Mouse (Mus musculus) cerebellum, adult 8-10 months (tissue): ENCODE data around the gene Rps25.
A peak's percentile ranks its signal among the peaks of the same experiment; 100 is the strongest.
"Not testable (repeated sequence)": the region's sequence is repeated elsewhere in the genome, so short reads cannot be mapped to it uniquely, and the experiment has no call there.

ENCODE experiments used
- DNase-seq: peaks from one replicate; pipeline ENCODE4 v3.0.0; 2022

The Rps25 gene

DNA sequence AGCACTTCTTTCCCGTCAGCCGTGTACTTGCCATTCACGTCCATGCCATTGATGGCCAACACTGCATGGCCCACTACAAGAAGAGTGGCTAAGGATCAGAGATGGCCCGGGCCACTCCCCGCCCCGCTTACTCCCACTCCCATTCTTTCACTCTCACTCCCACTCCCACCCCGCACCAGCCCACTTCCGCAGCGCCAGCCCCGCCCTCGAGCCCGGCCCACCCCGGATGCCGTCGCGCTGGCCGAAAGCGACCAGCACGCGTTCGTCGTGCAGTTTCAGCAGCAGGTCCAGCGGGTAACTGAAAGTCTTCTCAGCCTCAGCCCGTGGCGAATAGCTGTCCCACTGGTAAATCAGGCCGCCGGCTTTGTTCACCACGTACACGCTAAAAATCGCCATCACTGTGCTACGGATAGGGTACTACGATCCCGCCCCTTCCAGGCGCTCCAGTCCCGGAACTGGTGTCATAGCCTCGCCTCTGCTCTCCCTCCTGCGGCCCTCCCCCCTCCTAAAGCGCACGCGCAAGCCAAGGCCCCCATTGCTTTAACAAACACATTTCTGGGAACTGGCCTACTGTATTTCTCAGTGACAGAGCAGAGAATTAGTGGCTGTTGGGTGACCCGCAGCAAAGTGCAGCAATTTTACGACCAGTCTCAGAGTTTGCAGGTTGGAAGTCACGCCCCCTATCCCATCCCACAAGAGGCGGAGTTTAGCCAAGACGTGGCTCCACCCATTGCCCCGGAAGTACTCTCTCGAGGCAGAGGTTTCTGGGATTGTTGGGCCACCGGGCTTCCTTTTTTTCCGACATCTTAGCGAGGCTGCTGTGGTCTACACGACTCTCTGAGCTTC lies at the start of gene Rps25, which contains the start of gene Trappc4:
Gene Rps25, plus strand, starts transcription at position 234 of the 846 bp plus-strand sequence.
Gene Trappc4, minus strand, starts transcription at position 695 of the 846 bp plus-strand sequence.
- DNase-seq, result peak; percentile 92

DNA sequence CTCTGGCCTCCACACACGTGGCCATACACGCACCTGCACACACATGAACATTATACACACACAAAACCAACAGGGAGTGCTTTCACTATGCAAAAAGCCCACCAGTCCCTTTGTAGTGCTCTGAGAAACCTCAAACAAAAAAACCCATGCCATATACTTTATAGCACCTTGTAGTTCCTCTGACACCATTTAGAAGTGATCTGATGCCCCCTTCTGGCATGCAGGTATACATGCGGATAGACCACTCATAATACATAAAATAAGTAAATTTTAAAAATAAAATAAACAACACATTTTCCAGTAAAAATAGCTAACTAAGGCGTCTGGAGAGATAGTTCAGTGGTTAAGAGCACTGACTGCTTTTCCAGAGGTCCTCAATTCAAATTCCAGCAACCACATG lies 49.7 kb upstream of the Rps25 start:
- no peak for DNase-seq

DNA sequence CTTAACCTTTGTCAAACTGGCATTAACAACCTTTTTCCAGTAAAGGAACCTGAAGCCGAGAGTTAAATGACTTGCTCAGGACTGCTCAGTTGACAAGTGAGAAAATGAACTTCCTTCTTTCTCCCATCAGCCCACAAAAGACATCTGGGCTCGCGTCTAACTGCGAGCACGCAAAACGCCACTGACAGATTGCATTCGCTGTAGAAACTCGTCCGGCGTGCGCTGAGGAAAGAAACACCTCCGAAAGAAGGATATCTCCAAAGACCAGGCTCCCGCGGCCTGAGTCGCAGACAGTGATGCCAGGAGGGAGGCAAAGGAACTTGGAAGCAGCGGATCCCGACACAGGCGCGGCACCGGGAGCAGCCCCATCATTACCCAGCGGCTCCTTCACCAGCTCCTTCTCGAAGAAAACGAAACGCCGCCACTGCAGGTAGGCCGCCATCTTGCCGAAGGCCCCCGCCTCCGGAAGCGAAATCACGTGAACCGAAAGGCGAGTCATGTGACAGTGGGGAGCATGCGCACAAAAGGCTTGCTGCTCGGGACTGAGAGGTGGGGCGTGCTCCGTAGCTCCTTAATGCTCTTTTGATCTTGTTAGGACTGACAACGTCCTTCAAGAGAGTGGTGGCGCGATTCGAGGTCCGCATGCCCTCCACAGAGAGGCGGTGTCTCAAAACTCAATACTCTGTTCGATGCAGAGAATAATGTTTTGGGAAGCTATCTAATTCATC lies 45.6 kb upstream of the Rps25 start, which contains the start of gene Vps11:
Gene Vps11, minus strand, starts transcription at position 481 of the 728 bp plus-strand sequence.
- peak; percentile 91 for DNase-seq

DNA sequence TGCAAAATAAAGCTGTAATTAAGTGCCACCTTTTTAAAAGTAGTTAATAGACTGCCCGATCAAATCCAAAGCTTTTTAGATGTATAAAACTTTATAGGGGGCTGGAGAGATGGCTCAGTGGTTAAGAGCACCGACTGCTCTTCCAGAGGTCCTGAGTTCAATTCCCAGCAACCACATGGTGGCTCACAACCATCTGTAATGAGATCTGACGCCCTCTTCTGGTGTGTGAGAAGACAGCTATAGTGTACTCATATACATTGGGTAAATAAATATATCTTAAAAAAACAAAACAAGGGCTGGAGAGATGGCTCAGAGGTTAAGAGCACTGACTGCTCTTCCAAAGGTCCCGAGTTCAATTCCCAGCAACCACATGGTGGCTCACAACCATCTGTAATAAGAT lies 45.0 kb upstream of the Rps25 start:
- DNase-seq, result not testable (repeated sequence)

DNA sequence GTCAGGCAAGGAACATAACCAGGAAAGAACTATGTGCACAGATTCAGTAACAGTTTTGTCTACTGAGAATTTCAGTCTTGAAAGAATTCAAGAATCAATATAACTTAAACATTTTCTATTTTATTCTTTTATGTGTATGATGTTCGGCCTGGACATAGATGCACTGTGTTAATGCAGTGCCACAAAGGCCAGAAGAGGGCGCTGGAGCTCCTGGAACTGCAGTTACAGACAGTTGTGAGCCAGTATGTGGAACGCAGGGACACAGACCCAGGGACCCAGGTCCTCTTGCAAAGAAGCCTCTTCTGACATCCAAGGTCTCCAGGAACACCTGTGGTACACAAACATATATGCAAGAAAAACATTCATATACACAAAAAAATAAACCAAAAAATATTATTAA lies 42.5 kb upstream of the Rps25 start:
- DNase-seq, result no peak

DNA sequence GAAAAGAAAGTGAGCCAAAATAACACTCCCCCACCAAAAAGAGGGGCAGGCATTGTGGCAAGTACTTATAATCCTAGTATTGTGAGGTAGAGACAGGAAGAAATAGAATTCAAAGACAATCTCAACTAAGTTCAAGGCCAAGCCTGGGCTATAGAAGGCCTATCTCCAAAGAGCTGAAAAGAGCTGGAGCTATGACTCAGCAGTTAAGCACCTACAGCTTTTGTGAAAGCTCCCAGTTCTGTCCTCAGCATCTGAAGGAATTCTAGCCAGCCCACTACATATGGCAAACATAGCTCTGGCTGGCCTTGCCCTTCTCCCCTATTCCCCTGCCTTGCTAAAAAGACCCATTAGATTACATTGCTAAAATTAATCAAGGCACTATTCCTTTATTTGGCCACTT lies 33.6 kb upstream of the Rps25 start:
- no peak for DNase-seq

DNA sequence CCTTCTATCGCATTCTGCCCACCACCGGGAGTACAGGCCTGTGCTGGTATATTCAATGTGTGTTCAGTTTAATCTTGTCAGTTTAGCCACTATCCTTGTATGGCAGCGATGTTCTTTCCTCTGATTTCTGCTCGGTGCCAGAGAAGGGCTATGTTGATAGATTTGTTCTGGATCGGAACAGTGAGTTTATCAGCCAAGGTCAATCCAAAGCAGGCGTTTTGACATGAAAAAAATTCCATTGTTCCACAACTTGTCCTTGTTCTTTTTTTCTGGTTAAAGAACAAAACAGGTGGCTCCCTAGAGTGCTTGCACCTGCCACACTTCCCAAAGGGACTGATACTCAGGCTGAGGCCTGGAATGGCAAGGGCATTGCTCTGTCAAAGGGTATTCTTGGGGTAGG lies 30.8 kb upstream of the Rps25 start:
- no peak for DNase-seq

DNA sequence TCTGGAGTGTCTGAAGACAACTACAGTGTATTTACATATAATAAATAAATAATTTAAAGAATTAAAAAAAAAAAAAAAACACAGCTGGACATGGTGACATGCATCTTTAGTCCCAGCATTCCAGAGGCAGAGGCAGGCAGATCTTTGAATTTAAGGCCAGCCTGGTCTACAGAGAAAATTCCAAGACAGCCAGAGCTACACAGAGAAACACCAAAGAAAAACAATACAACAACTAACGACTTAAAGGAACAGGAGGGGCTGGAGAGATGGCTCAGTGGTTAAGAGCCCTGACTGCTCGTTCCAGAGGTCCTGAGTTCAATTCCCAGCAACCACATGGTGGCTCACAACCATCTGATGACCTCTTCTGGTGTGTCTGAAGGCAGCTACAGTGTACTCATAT lies 29.6 kb upstream of the Rps25 start:
- not testable (repeated sequence) for DNase-seq

DNA sequence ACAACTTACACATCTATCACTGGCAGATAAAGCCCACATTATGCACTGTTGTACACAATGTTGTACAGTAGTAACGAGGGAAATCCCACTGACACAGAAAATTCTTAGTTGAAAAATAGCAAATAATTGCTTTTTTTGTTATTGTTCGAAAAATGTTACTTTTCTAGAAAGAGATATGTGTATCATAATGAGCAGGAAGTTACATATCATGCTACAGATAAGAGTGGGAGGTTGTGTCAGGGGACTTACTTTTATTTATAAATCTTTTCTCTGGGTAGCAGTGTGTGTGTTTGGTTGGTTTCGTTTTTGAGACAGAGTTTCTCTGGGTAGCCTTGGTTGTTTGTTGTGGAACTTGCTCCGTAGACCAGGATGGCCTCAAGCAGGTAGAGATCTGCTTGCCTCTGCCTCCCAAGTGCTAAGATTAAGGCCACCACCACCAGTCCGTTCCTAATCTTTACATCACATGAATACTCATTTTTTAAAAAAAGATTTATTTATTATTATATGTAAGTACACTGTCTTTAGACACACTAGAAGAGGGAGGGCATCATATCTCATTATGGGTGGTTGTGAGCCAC lies 28.7 kb upstream of the Rps25 start:
- DNase-seq, result no peak

DNA sequence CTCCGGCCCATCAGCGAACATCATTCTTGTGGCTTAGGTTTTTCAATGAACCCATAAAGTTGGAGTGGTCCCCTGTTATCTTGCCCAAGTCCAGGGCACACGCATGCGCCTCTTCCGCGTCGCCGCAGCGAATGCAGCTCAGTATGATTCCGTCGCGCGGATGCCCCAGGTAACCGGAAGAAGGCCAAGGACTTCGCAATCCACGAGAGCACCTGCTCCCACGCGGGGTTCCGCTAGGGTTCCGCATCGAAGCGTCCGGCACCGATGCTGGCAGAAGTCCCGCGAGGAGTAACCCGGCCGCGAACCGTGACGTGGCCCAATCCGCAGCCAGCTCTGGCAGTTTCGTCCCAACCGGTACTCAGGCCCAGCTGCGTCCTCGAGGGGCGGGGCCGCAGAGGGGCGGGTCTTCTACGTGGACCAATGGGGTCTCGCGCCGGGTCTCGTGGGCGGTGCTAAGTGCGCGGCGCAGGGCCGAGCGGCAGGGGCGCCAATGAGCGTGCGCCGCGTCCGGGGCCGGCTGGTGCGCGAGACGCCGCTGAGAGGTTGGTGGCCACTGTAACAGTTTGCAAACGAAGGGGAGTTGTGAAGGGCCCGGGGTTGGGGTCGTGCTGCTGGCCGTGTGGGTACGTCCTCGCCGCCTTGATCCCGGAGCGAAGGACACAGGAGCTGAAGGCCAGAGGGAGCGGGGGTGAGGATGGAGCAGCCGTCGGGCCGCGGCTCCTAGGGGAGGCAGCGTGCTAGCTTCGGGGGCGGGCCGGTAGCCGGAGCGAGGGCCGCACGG lies 27.7 kb upstream of the Rps25 start, which contains the start of gene Hyou1:
Gene Hyou1, plus strand, starts transcription at position 437 of the 781 bp plus-strand sequence.
- peak; percentile 100 for DNase-seq

DNA sequence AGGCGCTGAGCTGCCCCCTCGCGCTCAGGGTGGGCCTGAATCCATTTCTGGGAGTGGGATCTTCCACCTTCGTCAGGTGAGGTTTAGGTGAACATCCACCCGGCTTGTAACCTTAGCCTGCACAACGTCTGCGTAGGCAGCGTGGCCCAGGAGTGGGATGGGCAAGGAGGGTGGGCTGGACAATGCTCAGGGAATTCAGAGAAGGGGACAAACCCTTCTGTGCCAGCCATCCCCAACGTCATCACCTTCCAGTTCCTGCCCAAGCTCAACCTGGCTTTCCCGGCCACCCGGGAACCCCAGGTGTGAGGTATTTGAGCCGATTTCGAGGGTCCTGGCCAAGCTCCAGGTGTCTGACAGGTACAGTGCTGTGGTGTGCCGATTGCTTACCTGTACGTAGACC lies 27.1 kb upstream of the Rps25 start:
- DNase-seq, result no peak

DNA sequence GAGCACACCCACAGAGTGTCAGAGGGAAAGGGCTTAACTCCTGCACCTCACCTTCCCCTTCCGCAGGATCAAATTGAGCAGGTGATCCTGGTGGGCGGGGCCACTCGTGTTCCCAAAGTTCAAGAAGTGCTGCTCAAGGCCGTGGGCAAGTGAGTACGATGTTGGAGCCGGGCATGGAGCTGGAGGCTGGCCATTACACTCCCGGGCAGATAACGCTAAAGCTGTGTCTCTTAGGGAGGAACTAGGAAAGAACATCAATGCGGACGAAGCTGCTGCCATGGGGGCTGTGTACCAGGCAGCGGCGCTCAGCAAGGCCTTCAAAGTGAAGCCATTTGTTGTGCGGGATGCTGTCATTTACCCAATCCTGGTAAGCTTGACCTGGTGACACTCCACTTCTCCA lies 22.3 kb upstream of the Rps25 start:
- no peak for DNase-seq

DNA sequence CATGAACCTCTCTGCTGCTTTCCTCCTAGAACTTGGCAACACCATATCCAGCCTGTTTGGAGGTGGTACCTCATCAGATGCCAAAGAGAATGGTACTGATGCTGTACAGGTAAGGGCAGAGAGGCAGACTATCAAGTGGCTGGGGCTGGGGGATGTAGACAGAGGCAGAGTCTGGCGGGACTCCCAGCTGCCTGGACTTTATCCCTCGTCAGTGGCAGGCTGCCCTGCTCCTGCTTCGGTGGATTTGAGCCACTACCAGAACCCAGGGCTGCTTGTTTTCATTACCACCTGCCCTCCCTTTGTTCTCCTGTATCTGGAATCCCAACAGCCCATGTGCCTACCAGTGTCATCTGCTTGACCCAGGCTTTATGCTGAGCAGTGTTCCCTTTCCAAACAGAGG lies 19.7 kb upstream of the Rps25 start:
- no peak for DNase-seq

DNA sequence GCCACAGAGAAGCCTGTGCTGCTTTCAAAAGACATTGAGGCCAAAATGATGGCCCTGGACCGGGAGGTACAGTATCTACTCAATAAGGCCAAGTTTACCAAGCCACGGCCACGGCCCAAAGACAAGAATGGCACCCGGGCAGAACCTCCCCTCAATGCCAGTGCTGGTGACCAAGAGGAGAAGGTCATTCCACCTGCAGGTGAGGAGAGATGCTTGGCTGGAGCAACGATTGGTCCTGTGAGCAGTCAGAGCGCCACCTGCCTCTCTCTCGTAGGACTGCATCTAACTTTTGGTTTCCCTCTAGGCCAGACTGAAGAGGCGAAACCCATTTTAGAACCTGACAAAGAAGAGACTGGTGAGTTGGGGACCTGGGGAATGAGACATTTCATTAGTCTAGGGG lies 17.7 kb upstream of the Rps25 start:
- peak; percentile 65 for DNase-seq

DNA sequence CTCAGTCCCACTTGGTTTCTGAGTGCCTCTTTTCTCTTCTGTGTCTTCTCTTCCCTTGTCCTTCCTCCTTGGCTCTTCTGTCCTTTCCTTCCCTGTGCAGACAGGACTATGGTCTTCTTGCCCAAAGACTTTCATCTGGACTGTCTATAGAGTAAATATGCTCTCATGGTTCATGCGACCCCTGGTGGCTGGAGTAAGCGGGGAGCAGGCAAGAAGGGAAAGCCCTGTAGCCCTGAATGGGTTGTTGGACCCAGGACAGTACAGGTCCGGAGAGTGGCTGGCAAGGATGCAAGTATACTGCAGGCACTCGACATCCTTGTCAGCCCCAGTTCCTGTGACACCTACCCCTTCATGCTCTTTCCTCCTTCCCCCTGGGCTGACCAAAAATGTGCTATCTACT lies 15.5 kb upstream of the Rps25 start:
- peak; percentile 71 for DNase-seq

DNA sequence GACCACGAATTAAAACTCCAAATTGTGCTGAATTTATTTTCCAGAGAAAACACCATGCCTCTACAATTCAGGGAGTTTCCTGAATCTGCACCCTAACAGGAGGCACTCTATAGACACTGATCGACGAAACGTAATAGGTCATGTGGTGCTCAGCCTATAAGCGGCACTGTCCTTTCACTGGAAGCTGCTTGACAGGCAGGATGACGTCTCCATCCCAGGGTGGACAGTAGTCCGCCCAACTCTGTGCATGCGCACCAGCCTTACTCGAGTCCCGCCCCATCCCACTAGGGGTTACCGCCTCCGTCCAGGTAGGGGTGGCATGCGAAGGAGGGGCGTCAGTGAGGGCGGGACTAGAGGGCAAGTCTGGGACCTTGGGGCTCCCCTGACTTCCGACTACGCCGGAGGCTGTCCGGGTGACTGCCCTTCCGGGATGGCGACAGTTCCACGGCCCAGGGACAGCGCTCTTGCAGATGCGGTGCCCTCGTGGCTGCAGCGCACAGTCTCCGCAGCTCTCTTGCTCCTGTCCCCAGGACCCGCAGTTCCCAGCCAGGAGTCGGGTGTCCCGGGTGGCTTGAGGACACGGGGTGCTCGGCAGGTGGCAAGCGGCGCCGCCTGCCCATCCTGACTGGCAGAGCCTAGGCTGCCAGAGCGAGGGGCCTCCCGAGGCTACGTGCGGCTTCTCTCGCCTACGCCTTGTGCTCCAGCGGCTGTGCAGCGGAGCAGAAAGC lies 10.1 kb upstream of the Rps25 start, which contains the start of gene Slc37a4:
Gene Slc37a4, plus strand, starts transcription at position 169 of the 728 bp plus-strand sequence.
- DNase-seq, result peak; percentile 96

DNA sequence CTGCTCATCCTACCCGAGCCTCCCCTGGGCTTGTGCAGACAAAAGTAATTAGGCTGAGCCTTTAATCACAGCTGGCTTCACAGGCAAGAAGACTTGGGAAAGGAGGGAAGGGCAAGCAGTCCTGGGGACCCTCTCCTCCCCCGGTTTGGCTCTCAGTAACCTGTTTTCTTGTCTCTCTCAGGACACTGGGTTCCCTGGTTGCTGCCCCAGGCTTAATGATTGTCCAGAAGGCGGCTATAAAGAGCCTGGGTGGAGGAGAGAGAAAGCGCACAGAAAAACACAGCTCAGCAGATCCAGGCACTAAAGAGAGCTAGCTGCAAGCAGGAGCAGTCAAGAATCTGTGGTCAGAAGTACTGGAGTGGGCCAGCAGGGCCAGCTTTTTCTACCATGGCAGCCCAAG lies 8.9 kb upstream of the Rps25 start:
- no peak for DNase-seq

DNA sequence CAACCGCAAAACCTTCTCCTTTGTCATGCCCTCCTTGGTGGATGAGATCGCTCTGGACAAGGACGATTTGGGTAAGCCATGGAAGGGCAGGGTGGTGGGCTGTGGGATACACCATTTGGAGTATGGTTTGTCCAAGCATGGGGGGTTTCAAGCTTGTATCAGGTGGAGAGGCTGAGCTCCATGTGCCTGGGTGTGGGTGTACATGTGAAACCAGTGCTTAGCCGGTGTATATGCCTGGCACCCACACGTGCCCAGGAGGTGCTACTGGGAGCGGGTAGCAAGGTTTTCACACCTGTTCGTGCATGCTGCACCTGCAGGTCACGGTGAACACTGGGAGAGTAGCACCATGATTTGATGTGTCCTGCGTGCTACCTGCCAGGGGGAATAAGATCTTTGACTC lies 8.4 kb upstream of the Rps25 start:
- no peak for DNase-seq

DNA sequence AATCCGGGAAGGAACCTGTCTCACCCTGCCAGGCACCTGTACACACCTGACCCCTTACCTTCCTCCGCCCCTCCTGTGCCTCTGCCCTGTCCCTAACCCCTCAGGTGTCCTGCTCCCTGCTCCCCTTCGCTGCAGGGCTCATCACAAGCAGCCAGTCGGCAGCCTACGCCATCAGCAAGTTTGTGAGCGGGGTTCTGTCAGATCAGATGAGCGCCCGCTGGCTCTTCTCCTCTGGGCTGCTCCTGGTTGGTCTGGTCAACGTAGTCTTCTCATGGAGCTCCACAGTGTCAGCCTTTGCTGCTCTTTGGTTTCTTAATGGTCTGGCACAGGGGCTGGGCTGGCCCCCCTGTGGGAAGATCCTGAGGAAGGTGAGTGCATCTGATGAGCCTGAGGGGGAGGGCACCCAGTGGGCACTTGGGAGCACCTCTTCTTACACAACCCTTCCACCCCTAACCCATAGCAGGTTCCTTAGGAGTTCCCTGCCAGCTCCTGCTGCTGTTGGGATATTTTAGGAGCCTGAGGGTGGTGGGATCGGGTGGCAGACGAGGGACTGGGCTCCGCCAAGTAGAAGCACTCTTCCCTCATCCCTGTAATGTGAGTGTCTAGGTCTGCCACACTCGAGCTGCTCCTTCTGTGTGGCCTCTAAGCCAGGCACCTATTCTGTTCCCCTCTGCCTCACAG lies 7.7 kb upstream of the Rps25 start:
- no peak for DNase-seq

DNA sequence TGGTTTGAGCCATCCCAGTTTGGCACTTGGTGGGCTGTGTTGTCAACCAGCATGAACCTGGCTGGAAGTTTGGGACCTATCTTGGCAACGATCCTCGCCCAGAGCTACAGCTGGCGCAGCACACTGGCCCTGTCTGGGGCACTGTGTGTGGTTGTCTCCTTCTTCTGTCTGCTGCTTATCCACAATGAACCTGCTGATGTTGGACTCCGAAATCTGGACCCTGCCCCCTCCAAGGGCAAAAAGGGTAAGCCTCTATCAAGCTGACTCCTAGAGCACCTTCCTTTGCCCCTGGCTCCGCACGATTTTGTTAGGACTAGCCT lies 7.2 kb upstream of the Rps25 start:
- no peak for DNase-seq

DNA sequence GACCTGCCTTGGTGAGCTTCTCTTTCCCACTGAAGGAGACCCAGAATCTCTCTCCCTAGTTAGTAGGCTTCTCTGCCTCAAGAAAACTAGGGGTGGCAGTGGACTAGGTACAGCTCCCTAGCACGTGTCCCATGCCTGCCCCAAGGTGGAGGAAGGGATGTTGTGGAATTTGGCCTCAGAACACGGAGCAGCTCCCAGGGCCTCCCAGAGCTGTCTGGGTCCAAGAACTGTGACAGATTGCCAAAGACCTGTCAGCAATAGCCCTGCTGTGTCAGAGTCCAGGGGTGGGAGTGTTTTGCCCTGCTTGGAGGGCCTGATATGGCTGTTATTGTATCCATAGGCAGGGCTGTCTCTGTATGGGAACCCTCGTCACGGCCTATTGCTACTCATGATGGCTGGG lies 5.9 kb upstream of the Rps25 start:
- no peak for DNase-seq

DNA sequence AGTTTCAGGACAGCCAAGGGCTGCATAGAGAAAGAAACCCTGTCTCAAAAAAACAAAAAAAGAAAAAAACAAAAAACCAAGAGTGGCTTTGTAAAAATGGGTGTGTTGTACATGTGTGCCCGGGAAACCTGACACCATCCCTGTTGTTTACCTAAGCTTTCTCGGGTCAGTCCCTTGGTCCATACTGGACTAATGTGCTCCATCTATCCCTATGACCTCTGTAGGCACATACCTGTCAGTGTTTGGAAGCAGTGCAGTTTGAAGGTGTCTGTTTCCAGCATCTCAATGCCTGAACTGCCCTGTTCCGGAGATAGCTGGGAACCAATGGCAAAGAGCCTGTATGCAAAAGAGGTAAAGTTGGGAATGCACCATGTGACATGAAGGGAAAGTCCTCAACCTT lies 1.9 kb upstream of the Rps25 start:
- no peak for DNase-seq
